Mouse (Mus musculus) urinary bladder, postnatal 36 days (tissue): ENCODE results near the gene Rab3d.

ENCODE experiments used
- DNase-seq, 2 experiments: peaks; one replicate each; pipeline ENCODE4 v3.0.0; 2022; ENCODE audit warnings: low spot score in 2 of 2, mixed read lengths in 1 of 2

Rab3d gene

DNA sequence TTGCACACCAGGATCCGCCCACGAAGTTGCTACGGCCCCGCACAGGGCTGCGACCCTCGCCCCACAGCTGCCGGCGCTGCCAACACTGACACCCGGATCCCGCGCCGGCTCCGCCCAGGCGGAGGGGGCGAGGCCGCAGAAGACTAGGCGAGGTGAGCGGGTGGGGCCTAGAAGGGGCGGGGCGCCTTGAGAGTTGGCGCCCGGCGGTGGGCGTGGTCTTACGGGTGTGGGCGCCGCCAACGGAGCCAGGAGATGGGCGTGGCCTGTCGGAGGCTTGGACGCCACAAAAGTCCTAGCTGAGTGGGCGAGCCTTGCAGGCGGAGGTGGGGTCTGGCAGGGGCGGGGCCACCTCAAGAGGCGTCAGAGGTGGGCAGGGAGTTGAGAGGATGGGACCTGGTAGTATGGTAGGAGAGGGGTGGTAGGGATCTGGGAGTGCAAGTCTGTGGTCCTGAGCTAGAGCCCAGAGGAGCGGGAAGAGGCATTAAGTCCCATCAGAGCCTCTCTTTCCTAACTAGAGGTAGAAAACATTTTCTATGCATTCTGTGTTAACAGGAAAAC, at the start of gene Rab3d:
TSS of gene Rab3d (minus strand) at position 158 of the 558 bp plus-strand sequence.
- peak; percentile 95 to 97 for DNase-seq

GRCm38 (mm10) chr9:21963417-21963816, 45.4 kb upstream of the Rab3d start, which contains the start of gene Epor:
TSS of gene Epor (minus strand) at chr9:21963506.
- peak in 1 of 2 experiments; percentile 57 for DNase-seq

- peak; percentile 23 to 69 for DNase-seq
These were observed 44.5 kb upstream of the Rab3d start for GRCm38 (mm10) chr9:21962416-21963059.

GRCm38 (mm10) chr9:21962010-21962409, 44.0 kb upstream of the Rab3d start:
- no peak for DNase-seq

DNA sequence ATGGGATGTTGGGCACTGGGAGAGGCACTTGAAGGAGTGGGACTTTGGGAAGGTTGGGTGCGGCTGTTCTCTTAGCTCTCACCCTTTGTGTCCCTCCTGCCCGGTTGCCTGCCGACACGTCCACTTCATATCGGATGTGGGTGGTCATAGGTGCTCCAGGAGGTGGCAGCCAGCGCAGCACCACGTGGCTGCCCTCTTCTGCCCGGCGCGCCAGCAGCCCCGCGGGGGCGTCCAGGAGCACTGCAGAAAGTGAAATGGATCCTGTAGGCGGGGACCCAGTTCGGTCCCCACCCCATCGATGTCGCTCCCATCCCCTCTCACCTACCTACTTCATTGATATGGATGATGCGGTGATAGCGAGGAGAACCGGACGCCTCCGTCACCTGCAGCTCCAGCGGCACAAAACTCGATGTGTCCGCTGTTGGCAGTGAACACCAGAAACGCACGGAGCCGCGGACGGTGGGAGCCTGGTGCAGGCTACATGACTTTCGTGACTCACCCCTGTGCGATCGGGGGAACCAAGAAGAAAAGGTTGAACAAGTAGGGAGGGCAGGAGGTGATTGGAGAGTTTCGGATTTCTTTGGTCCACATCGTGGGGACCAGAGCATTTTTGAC, 43.5 kb upstream of the Rab3d start:
- DNase-seq, result no peak

DNA sequence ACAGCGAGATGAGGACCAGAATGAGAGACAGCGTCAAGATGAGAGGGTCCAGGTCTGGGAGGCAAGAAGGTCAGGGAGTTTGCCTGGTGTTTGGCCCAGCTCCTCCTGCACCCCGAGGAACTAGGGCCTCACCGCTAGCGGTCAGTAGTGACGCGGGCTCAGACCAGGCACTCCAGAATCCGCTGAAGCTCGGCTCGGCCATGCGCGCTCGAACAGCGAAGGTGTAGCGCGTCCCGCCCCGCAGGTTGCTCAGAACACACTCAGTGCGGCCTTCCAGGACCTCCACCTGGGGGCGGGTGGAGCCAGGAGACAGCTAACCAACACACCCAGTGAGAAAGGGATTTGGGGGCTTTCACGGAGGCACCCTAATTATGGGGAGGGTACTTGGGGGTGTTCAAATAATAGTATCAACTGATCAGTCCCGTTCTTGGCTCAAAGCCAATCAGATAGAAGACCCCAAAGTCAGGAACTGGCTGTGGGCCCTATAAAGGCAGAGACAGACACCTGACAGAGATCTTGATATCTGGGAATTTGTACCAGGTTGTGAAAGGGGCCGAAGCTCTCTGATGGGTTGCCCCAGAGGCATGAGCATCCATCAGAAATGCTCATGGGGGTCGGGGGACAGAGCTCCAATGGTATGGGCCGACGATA, 42.7 kb upstream of the Rab3d start:
- DNase-seq, result no peak

- no peak for DNase-seq
These were observed 42.1 kb upstream of the Rab3d start for GRCm38 (mm10) chr9:21960135-21960534.

- no peak for DNase-seq
These were observed 41.3 kb upstream of the Rab3d start for GRCm38 (mm10) chr9:21959244-21959643.

DNA sequence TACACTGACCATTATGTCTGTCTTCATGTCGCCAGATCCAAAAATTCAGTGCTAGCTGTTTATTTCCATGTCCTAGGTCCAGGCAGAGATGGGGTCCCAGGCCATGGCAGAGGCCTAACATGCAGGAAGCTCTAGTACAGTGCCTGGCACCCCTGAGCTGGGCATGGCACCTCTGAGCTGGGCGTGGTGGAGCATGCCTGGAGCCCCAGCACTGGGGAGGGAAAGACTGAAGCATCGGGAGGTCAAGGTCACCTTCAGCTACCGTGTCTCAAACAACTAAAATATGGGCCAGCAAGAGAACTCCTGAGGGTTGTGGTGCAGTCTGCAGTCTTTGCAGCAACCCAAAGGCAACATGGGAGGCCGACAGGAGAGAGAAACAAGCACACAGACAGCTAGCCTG, 40.4 kb upstream of the Rab3d start:
- DNase-seq, result no peak

DNA sequence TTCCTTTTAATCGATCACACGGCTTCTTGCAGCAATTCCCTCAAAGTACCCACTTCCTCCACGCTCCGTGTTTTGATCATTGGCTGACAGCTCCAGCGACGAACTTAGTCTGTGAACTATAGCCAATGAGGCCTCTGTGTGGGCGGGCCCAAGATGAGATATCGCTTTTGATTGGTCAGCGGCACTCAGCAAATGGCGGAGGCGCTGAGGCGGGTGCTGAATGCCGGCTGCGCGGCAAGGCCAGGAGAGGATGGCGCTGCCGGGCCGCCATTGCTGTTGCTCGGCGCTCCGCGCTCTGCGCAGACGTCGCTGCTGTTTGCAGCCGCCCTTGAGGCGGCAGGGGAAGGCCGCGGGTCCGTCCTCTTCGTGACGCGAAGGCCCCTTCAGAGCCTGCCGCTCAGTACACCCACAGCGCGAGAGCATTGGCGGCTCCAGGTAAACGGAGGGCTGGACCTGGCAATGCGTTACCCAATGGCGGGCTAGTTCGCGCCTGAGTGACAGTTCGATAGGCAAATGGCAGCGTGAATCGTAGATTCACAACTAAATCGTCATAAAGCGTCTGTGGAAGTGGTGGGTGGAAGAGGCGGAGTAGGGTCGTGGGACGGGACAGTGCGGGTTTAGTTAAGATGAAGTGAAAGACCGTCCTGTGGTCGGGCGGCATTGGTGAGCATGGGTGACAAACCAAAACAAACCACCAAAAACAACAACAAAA, 37.7 kb upstream of the Rab3d start, which contains the start of gene Swsap1:
TSS of gene Swsap1 (plus strand) at position 186 of the 712 bp plus-strand sequence.
- DNase-seq, result peak; percentile 98 to 99

- DNase-seq, result no peak
These were observed 37.2 kb upstream of the Rab3d start for GRCm38 (mm10) chr9:21955225-21955569.

- DNase-seq, result no peak
These were observed 36.6 kb upstream of the Rab3d start for GRCm38 (mm10) chr9:21954635-21955034.

GRCm38 (mm10) chr9:21953600-21953999, 35.6 kb upstream of the Rab3d start:
- DNase-seq, result no peak

DNA sequence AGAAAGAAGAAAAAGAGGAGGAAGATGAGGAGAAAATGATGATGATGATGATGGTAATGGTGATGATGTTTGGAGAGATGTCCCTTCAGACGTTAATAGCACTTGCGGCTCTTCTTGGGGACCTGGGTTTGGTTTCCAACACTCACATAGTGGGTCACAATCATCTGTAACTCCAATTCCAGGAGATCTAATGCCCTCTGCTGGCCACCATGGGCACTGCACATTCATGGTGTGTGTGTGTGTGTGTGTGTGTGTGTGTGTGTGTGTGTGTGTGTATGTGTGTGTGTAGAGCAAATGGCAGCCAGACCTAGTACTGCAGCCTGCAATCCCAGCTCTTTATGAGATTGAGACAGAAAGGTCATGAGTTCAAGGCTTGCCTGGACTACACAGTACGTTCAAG, 34.0 kb upstream of the Rab3d start:
- DNase-seq, result no peak

- DNase-seq, result peak; percentile 67 to 69
These were observed 32.3 kb upstream of the Rab3d start for GRCm38 (mm10) chr9:21950322-21950721.

GRCm38 (mm10) chr9:21948790-21949189, 30.8 kb upstream of the Rab3d start:
- DNase-seq, result no peak

DNA sequence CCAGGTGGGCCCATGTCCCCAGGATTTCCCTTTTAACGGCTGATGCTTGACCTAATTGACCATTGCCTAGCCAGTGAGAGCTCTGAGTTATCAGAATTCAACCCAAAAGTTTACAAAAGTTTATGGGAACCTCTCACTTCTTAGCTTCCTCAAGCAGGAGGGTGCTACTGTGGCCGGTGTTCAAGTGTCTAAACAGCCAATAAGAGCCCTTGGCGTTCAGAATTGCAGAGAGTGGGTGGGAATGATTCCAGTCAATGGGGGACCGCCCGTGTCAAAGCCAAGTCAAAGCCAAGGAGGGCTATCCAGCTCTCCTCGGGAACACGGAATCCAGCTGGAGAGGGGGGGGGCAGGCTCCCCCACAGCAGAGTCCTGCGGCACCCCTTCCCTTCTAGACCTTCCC, 30.2 kb upstream of the Rab3d start:
- DNase-seq, result no peak

DNA sequence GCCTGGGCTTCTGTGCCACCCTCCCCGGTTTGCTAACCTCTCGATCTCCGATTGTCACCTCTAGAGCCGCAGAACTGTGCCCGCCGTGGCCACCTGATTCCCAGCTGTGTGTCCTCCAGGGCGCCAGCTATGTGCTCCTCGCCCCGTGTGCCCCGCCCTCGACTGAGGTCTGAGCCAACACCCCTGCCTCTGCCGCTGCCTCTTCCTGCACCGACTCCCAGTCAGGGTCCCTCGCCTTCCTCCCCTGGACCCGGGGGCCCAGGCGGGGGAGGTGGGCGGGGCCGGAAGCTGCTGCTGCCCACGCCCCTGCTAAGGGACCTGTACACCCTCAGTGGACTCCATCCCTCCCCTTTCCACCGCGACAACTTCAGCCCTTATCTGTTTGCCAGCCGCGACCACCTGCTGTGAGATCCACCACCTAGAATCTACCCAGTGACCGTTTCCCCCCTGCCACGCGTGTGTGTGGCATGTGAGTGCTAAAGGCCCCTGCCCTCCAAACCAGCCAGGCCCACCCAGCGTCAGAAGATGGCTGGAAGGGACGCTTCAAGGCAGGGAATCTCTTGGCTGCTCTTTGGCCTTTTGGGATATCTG, 29.6 kb upstream of the Rab3d start:
- DNase-seq, result no peak

- no peak for DNase-seq
These were observed 26.3 kb upstream of the Rab3d start for GRCm38 (mm10) chr9:21944267-21944666.

DNA sequence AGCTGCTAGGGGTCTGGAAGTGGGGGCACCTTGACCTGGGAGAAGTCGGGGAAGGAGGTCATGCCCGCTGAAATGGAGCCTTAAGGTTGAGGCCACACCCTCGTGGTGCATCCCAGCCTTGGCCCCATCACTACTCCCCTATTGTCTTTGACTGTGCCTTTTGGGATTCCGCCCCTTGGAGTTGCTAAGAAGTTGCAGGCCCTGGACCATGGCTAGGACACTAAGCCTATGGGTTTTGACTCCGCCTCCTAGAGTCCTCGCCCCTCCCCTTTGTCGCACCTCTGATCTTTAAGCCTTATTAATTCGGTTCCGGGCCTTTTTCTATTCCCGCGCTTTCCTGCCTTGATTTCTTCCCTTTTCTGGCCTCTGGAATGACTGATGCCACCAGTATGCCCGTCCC, 25.6 kb upstream of the Rab3d start:
- no peak for DNase-seq

DNA sequence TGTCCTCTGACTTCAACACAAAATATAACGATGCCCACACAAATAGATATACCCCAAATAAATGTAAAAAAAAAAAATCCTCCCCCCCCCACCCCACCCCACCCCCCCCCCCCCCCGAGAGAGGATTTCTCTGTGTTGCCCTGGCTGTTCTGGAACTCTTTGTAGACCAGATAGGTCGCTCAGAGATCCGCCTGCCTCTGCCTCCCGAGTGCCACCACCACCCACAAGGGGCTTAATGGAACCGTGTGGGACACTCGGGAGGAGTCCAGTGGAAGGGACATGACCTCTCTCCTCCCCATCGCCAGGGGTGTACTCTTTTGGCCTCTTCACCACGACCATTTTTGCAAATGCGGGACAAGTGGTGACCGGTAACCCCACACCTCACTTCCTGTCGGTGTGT, 25.1 kb upstream of the Rab3d start:
- DNase-seq, result no peak
